Mouse (Mus musculus) inflammation-experienced regulatory T-cells, adult 16 weeks (primary cell): ENCODE results near the gene Igsf9. TPM values are rescaled to one million over a fixed set of nuclear protein-coding genes. Genes with fewer than 3 reads are reported as not detected.

ENCODE experiments used
- polyA plus RNA-seq: library from polyadenylated mRNA; unstranded; fragments of 100-300 nt; shearing (Covaris generic); gene quantifications from one replicate; pipeline ENCODE4 v1.2.1, GENCODE M21; 2017

The Igsf9 gene
- 1.2 TPM for polyA plus RNA-seq

GRCm38 (mm10) chr1:172481540-172482280 is at the start of gene Igsf9:
Igsf9 (plus strand) TSS chr1:172481788.

GRCm38 (mm10) chr1:172475054-172475741 is 6.4 kb upstream of the Igsf9 start, which contains the start of gene Slamf9:
Slamf9 (plus strand) TSS chr1:172475358.

GRCm38 (mm10) chr1:172499765-172500441 is 18.3 kb downstream of the Igsf9 start, which contains the start of gene Tagln2:
Tagln2 (plus strand) TSS chr1:172500047.

GRCm38 (mm10) chr1:172520576-172521440 is 39.2 kb downstream of the Igsf9 start, which contains the start of gene Cfap45:
Cfap45 (plus strand) TSS chr1:172520801.

Other genes starting within 250 kb of the Igsf9 start
- gene Atp1a4, start 223.4 kb upstream of the Igsf9 start, polyA plus RNA-seq = not detected
- gene Igsf8, start 220.1 kb upstream of the Igsf9 start, polyA plus RNA-seq = 41.7 TPM
- 0.06 TPM for gene Atp1a2, start 183.7 kb upstream of the Igsf9 start, polyA plus RNA-seq
- gene Kcnj9, start 152.5 kb upstream of the Igsf9 start, polyA plus RNA-seq = 0.12 TPM
- gene Kcnj10, start 140.6 kb upstream of the Igsf9 start, polyA plus RNA-seq = 0.09 TPM
- gene Pigm, start 105.2 kb upstream of the Igsf9 start, polyA plus RNA-seq = 11.8 TPM
- gene Slamf9, start 6.4 kb upstream of the Igsf9 start, polyA plus RNA-seq = 0.37 TPM
- gene Tagln2, start 18.3 kb downstream of the Igsf9 start, polyA plus RNA-seq = 397 TPM
- gene Cfap45, start 39.0 kb downstream of the Igsf9 start, polyA plus RNA-seq = 0.34 TPM
- not detected for gene Vsig8, start 74.2 kb downstream of the Igsf9 start, polyA plus RNA-seq
- 1.4 TPM for gene Slamf8, start 108.8 kb downstream of the Igsf9 start, polyA plus RNA-seq
- not detected for gene Fcrl6, start 120.8 kb downstream of the Igsf9 start, polyA plus RNA-seq
- 6.7 TPM for gene Dusp23, start 151.2 kb downstream of the Igsf9 start, polyA plus RNA-seq
- not detected for gene Crp, start 216.3 kb downstream of the Igsf9 start, polyA plus RNA-seq